ENCODE assay signal across 13 mouse cellular contexts in genomic region chr19:47524905-47525304, GRCm38 (mm10).
"Had no signal": no experiment of that assay in that cellular context is flagged by ENCODE, and none has a peak within 500 bp of the region (broad histone marks: within the 10 kb centered on the region; RNA-seq: fewer than 3 reads in every experiment).

No protein-coding gene starts in this region.

- ATAC-seq: inflammation-experienced regulatory T-cells, adult 6 months; intestine, postnatal 0 days; liver, postnatal 0 days had no signal

- DNase-seq: kidney, adult 8-10 months; kidney, postnatal 25 days; layer of hippocampus, adult 9-11 months; layer of hippocampus, postnatal 36 days; liver, embryonic 13.5 days; liver, postnatal 0 days; lung, postnatal 14 days; midbrain, embryonic 14.5 days; retina, postnatal 1 day; right cerebral cortex, postnatal 4 days; spleen, adult 18-20 months had no signal
